Mouse (Mus musculus) megakaryocyte progenitor cell, adult 5-6 weeks (primary cell): Measurements from ENCODE around the gene Rbpj. TPM values are rescaled to one million over a fixed set of nuclear protein-coding genes. Genes with fewer than 3 reads are reported as not detected.
"Not testable (repeated sequence)": the region's sequence is repeated elsewhere in the genome, so short reads cannot be mapped to it uniquely, and the experiment has no call there.

Experiments used
- ATAC-seq: replicated peaks from 2 replicates; pipeline ENCODE4 v1.8.0; 2016; ENCODE audit warnings: mild to moderate bottlenecking, moderate TSS enrichment, inconsistent platforms; ENCODE audit not compliant: poor library complexity
- total RNA-seq, 2 experiments: library from RNA; stranded (forward) in 1 of 2; stranded (reverse) in 1 of 2; fragments of 157-497, 149-512 nt in 1 of 2; fragments of 200-1000 nt in 1 of 2; gene quantifications; 2 replicates each; pipeline versions ENCODE4 v1.2.3 to v1.2.4; 2015 to 2017

Rbpj gene
- total RNA-seq, 2 experiments from 2014 or later, result 35.7 to 66.7 TPM

GRCm38 (mm10) chr5:53546440-53546839 lies 80.5 kb downstream of the Rbpj start:
- peak; percentile 56 for ATAC-seq

GRCm38 (mm10) chr5:53546979-53547472 lies 81.1 kb downstream of the Rbpj start:
- peak; percentile 73 for ATAC-seq

- not testable (repeated sequence) for ATAC-seq
Measured at GRCm38 (mm10) chr5:53550329-53550728, 84.4 kb downstream of the Rbpj start.

- ATAC-seq, result no peak
Measured at GRCm38 (mm10) chr5:53551394-53551793, 85.4 kb downstream of the Rbpj start.

GRCm38 (mm10) chr5:53551910-53552309 lies 86.0 kb downstream of the Rbpj start:
- no peak for ATAC-seq

- no peak for ATAC-seq
Measured at GRCm38 (mm10) chr5:53553281-53553680, 87.3 kb downstream of the Rbpj start.

GRCm38 (mm10) chr5:53554180-53554579 lies 88.2 kb downstream of the Rbpj start:
- no peak for ATAC-seq

- ATAC-seq, result no peak
Measured at GRCm38 (mm10) chr5:53554926-53555325, 89.0 kb downstream of the Rbpj start.

- no peak for ATAC-seq
Measured at GRCm38 (mm10) chr5:53555474-53555873, 89.5 kb downstream of the Rbpj start.

GRCm38 (mm10) chr5:53555929-53556328 lies 90.0 kb downstream of the Rbpj start:
- ATAC-seq, result no peak

GRCm38 (mm10) chr5:53557544-53558260 lies 91.8 kb downstream of the Rbpj start:
- no peak for ATAC-seq

- ATAC-seq, result no peak
Measured at GRCm38 (mm10) chr5:53561160-53561559, 95.2 kb downstream of the Rbpj start.

- ATAC-seq, result no peak
Measured at GRCm38 (mm10) chr5:53564309-53564708, 98.4 kb downstream of the Rbpj start.

GRCm38 (mm10) chr5:53565213-53565794 lies 99.4 kb downstream of the Rbpj start:
- ATAC-seq, result no peak

GRCm38 (mm10) chr5:53566485-53567083 lies 100.6 kb downstream of the Rbpj start:
- ATAC-seq, result no peak

- peak; percentile 75 for ATAC-seq
Measured at GRCm38 (mm10) chr5:53572496-53572895, 106.5 kb downstream of the Rbpj start.

- ATAC-seq, result no peak
Measured at GRCm38 (mm10) chr5:53574883-53575442, 109.0 kb downstream of the Rbpj start.

GRCm38 (mm10) chr5:53577272-53577889 lies 111.4 kb downstream of the Rbpj start:
- ATAC-seq, result no peak

GRCm38 (mm10) chr5:53584069-53584767 lies 118.3 kb downstream of the Rbpj start:
- ATAC-seq, result peak; percentile 19; the same call in 1 of the 2 replicates

- peak; percentile 41 for ATAC-seq
Measured at GRCm38 (mm10) chr5:53588421-53589171, 122.6 kb downstream of the Rbpj start.
